Mouse (Mus musculus) fibroblast of lung, adult 2 months (primary cell): ENCODE results near the gene Eml2.
"Not testable (repeated sequence)": the region's sequence is repeated elsewhere in the genome, so short reads cannot be mapped to it uniquely, and the experiment has no call there.

Source experiments
- DNase-seq: peaks from one replicate; pipeline ENCODE4 v3.0.0-alpha.2; 2011; ENCODE audit warnings: low read depth

The Eml2 gene

DNA sequence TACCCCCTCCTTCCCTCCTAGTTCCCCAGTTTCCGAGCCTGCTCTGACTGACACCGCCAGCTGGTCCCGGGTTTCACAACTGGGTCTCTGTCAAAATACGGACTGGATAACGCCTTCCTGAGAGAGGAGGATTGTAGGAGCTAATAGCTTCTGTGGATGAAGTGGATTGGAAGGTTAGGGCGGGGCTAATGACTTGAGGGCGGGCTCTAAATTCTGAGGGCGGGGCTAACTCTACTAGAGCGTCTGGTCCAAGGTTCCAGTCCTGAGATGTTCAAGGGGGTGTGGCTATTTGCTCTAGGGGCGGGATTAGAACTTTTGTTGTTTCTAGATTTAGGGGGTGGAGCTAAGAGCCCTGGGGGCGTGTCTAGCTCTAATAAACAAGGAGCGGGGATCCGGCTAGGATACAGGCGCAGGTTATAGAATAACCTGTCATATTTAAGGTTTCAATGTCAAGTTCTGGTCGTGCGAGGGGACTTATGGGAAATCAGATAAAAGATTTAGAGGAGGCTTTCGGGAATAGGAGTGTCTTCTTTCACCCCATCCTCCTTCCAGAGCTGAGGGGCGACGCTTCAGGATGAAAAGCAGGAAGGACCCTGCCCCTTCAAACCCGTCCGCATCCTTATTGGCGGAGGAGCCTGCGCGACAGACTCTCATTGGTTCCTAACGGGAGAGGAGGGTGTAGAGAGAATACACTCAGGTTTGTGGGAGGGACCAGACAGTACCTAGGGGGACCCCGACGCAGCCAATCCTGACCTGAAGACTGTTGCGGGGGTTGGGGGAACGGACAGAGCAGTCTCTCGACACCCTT lies at the start of gene Eml2:
Gene Eml2, plus strand, starts transcription at position 714 of the 808 bp plus-strand sequence.
- no peak for DNase-seq

DNA sequence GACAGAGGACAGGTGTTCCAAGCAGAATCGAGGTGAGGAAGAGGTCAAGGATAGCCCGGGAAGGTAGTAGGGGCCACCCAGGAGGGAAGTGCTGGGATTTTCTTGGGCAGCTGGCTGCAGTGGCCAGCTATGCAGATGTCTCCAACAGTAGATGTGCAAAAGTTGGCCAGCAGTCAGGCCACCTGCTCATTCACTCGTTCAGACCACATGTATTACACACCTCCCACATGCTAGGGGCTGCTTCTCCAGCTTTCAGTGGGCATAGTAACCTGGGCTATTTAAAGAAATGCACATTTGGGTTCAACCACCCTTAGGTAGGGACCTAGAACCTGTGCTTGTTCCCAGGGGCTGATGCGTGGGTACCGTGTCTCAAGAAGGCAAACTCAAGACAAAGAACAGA lies 48.5 kb upstream of the Eml2 start:
- DNase-seq = no peak

DNA sequence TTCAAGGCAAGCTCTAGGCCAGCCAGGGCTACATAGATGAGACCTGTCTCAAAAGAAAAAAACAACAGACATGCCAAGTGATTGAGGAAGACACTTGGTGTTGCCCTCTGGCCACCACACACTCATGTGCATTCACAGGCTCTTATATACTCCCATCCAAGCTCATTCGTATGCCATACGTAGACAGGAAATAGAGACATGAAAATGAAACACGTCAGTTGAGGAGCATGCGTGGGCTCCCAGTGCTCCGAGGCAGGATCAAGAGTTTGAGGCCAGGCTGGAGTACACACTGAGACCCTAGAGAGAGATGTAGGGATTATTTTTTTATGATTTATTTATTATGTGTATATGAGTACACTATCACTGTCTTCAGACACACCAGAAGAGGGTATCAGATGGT lies 46.8 kb upstream of the Eml2 start:
- DNase-seq = no peak

DNA sequence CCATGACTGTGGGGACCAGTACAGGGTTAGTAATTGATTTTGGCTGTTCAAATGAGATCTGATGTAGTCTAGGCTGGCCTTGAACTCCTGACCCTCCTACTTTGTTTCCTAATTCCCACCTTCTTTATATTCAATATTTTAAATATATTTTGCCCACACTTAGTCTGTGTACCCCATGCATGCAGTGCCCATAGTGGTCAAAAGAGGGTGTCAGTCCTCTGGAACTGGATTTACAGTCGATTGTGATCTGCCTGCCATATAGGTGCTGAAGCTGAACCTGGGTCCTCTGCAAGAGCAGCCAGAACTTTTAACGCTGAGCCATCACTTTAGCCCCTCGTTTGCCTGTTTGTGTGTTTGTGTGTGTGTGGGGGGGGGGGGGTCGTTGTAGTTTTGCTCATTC lies 45.6 kb upstream of the Eml2 start:
- DNase-seq = no peak

GRCm38 (mm10) chr7:19131324-19131848 lies 44.8 kb upstream of the Eml2 start:
- DNase-seq = peak; percentile 99

DNA sequence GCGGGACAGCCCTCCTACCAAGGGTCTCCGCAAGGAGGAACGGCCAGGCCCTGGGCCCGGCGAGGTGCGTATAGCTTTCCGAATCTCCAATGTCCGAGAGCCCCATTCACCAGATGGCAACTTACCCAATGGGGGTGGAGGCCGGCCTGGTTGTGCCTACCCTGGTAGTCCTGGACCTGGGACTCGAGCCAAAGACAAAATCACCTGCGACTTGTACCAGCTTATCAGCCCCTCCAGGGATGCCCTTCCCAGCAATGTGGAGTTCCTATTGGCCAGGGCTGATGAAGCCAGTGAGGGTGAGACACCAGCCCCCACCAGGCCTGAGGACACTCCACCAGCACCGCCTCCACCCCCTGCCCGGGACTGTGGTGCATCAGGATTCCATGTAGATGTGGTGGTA lies 40.1 kb upstream of the Eml2 start:
- DNase-seq = no peak

GRCm38 (mm10) chr7:19136673-19137334 lies 39.4 kb upstream of the Eml2 start:
- no peak for DNase-seq

- DNase-seq = peak; percentile 22
These were observed 38.8 kb upstream of the Eml2 start for GRCm38 (mm10) chr7:19137380-19137779.

- no peak for DNase-seq
These were observed 29.4 kb upstream of the Eml2 start for GRCm38 (mm10) chr7:19146793-19147192.

DNA sequence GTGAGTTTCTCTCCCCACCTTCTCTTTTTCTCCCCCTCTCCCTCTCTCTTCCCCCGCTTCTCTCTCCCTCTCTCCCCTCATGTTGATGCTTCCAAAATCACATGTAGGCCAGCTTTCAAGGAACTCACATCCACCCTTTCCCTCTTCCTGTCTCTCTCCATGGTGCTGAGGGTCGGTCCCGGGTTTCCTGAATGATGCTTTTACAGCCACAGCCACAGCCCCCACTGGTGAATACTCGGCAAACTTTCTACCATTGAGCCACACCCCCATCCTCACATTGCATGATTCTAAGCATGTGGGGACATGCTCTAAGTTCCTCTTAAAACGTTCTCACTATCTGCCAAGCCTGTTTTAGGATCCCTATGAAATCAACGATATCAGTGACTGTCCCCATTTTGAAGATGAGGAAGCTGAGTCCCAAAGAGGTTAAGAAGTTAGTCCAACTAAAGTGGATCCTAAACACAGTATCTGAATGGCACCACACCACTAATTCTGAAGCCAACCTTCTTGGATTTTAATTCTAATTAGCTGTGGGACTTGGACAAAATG lies 28.6 kb upstream of the Eml2 start:
- DNase-seq = no peak

DNA sequence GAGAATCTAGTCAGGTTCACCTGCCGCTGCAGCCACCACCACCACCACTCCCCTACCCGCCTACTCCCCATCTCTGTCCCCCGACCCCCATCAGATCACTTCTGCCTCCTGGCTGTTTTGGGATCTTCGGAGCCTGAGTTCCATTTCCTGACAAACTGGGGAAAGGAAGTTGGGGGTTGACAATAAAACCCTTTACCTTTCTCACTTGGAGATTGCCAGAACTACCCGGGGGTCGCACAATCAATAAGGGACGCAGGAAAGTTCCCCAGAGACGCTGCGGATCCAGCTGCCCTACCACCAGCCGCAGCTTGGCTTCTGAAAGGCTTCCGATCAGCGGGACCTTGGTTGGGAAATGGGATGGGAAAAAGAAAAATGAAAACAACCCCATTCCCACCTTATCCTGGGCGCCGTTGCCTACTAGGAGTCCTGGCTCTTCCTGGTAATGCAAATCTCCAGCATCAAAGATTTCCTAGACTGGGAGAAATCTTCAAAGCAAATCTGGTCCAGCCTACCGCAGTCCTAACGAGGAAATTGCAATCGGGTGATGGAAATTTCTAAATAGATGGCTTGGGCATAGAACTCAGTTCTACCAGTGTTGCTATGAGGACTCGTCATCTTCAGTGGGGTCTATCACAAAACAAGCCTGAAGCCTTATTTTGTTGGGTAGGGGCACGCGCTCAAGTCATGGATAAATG lies 27.9 kb upstream of the Eml2 start:
- DNase-seq = no peak

DNA sequence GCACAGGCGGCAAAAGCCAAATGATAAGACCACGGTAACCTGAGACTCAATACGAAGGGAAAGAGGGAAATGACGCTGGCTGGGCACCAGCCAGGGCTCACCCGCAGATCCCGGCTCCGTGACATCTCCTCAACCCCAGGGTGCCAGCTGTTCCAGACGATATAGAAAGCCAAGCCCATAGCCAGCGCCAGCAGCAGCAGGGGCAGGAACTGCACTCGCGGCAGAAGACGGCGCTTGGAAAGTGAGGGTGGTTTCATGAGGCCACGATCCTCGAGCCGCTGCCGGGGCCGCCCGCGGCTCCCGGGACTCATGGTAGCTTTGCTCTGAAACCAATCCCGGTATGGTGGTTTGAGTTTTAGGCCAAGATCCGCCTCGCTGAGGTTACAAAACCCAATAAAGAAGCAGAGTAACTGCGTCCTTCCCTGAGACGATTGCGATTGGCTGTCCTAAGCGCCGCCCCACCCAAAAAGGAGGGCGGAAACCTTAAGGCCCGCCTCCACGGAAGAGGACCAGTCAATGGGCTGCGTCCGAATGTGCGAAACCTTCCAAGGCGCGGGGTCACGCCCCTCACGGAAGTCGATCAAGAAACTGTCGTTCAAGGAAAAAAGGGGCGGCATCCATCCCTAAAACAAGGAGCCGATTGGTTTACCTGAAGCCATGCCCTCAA lies 27.2 kb upstream of the Eml2 start, which contains the start of gene Qpctl:
Gene Qpctl, minus strand, starts transcription at position 417 of the 667 bp plus-strand sequence.
- DNase-seq = peak; percentile 99

- peak; percentile 93 for DNase-seq
These were observed 26.6 kb upstream of the Eml2 start, which contains the start of gene Snrpd2 for GRCm38 (mm10) chr7:19149626-19150025. TSS of gene Snrpd2 (plus strand) at chr7:19149722.

GRCm38 (mm10) chr7:19151121-19151520 lies 25.1 kb upstream of the Eml2 start:
- not testable (repeated sequence) for DNase-seq

DNA sequence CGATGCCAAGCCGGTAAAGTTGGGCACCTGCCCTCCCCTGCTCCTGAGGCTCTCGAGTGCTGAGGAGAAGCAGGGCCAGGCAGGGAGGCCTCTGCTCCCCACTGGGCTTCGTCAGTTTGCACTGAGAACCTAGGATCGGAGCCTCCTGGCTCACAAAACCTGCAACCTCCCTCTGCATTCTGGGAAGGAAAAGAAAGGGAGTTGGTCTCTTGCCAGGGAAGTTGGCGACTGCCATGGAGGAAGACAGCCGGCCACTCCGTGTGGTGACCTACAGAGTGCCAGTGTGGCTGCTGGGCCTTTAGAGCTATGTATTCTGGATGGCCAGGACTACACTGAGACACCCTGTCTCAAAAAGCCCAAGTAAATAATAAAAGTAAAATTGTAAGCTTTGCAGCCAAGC lies 21.4 kb upstream of the Eml2 start:
- no peak for DNase-seq

DNA sequence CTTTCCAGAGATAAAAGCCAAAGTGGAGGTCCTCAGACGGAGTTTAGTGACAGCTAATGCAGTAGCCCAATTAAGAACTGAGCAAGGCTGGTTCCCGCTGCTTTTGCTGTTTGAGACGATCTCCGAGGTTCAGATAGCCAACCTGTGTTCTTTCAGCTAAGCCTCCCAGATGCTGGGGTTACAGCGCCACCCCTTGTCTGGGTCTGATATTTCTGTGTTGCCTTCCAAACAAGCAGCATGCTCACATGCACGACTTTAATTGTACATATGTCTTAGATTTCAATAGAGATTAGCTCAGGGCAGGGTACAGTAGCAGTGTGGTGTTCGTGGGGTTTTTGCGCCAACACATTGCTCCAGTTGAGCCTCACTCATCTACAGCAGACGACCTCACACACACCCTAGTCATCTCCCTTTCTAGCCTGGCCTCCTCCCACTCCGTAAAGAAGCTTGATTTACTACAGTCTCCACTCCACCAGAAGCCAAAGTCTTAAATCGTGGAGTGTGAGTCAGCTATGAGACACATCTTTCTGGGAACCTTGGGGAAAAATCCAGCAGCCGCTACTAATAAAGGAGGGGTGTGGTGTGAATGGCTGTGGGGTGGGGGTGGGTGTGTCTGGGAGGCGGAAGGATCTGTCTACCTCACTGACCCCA lies 20.3 kb upstream of the Eml2 start:
- peak; percentile 77 for DNase-seq

DNA sequence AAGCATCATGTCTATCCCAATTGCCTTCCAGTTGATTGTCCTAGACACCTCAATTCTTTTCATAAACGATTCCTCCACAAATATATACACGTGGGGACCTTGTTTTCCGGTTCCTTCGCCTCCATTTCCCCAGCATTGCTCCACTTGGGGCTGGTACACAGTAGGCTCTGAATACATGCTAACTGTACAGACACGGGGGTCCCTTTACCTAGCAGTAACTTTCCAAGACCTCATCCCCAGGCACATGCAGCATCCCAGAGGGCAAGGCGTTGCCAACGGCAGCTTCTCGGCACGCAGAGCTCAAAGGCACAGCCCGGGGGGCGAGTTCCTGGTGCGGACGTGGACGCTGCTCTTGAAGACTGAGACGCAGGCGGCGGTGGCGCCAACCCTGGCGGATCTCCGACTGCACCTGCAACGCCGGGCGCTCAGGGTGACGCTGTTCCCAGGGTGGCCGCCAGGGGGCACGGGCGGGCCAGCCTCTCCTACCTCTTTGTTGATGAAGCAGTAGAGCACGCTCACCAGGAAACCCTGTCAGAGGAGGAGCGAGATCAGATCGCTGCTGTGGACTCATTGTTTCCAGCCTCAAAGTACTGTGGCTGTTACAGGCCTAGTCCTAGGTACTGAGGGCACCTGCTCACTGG lies 18.9 kb upstream of the Eml2 start:
- DNase-seq = peak; percentile 31

DNA sequence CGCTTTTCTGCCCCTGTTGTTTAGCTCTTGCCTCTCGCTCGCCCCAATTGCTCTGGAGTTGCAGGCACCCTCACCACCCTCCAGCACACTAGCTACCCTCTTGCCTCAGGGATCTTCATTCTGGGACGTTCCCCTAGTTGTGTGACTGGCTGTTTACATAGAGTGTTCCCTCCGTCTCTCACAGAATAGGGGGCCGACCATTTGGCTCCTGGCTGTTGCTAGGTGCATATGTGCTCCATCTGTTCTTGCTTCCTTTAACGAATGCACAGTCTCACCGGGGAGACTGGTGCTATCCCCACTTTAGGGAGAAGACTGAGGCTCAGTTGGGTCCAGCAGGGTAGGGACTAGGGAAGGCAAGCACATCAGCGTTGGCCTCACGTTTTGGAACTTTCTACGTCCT lies 17.6 kb upstream of the Eml2 start:
- no peak for DNase-seq

- DNase-seq = no peak
These were observed 16.8 kb upstream of the Eml2 start for GRCm38 (mm10) chr7:19159411-19159810.

DNA sequence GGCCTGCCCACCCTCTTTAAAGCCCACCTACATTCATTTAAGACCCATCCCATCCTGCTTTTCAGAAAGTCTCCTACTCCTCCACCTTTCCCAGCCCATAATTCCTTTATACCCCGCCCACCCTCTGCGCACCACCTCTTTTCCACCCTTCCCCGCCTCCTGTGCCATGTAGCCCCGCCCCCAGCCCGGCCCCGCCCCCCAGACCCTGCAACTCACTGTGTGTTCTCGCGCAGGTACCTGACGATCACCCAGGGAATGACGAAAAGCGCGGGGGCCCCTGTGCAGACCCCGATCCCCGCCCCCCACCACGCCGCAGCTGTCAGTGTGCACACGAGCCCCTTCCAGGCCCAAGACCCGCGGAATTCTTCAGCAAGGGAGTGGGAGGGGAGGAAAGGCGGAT lies 16.1 kb upstream of the Eml2 start:
- DNase-seq = no peak

DNA sequence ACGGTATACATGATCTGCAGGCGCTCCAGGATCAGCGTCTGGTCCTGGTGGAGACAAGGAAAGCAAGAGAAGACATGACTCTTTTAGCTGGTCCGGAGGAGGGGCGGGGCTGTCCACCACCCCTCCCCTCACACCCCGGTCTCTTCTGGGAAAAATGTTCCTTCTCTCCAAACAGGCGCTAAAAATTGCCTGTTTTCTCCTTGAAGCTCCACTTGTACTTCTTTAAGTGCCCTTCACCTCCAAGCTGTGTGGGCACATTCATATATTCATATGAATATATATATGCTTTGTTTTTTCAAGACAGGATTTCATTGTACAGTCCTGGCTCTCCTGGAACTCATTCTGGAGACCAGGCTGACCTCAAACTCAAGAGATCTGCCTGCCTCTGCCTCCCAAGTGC lies 13.3 kb upstream of the Eml2 start:
- no peak for DNase-seq
